Mouse (Mus musculus) cerebellum, adult 2 months (tissue): Measurements from ENCODE around the gene Fstl1. TPM values are rescaled to one million over a fixed set of nuclear protein-coding genes. Genes with fewer than 3 reads are reported as not detected.

Experiments
- DNase-seq, 2 experiments: peaks; one replicate each; pipeline ENCODE4 v3.0.0; 2021
- H3K27ac ChIP-seq: fragments of 200-500 bp; 2 replicates; pipeline ENCODE4 v1.5.1; 2012; ENCODE audit warnings: low read length, control low read depth, inconsistent platforms; ENCODE audit not compliant: insufficient read depth
- H3K27me3 ChIP-seq: fragments of 200-500 bp; 2 replicates; pipeline ENCODE4 v1.6.1; 2012; ENCODE audit warnings: inconsistent platforms, mild to moderate bottlenecking, low read length, moderate library complexity; ENCODE audit not compliant: control insufficient read depth, insufficient read depth
- H3K4me1 ChIP-seq: fragments of 200-500 bp; 2 replicates; pipeline ENCODE4 v1.6.1; 2011; ENCODE audit warnings: low read length; ENCODE audit not compliant: control insufficient read depth, insufficient read depth
- H3K4me3 ChIP-seq: fragments of 200-500 bp; replicated peaks from 2 replicates; pipeline ENCODE3; 2011; ENCODE audit warnings: mild to moderate bottlenecking, low read depth, low read length, control low read depth; ENCODE audit not compliant: insufficient read depth
- CTCF ChIP-seq: fragments of 200-500 bp; IDR thresholded peaks from 2 replicates; pipeline ENCODE4 v1.5.1; 2011; ENCODE audit warnings: low read depth, mild to moderate bottlenecking, control low read depth, low read length, moderate library complexity, borderline replicate concordance; ENCODE audit not compliant: insufficient read depth
- POLR2A ChIP-seq: fragments of 200-500 bp; IDR thresholded peaks from 2 replicates; pipeline ENCODE4 v1.6.1; 2011; ENCODE audit warnings: low read length, control low read depth, borderline replicate concordance; ENCODE audit not compliant: insufficient read depth
- WGBS: fragments of 180-500 bp; shearing (Covaris S2); methylation state at CpG from one replicate; pipeline ENCODE4 v1.1.7; 2018; 5-methylcytosine and 5-hydroxymethylcytosine counted together
- polyA plus RNA-seq: library from polyadenylated mRNA; depleted of rRNA; stranded (reverse); fragments of >200 nt; gene quantifications from 2 replicates; pipeline ENCODE4 v1.2.3, GENCODE M21; 2012

Gene Fstl1
- polyA plus RNA-seq, 1 experiment, result 35.2 TPM

DNA sequence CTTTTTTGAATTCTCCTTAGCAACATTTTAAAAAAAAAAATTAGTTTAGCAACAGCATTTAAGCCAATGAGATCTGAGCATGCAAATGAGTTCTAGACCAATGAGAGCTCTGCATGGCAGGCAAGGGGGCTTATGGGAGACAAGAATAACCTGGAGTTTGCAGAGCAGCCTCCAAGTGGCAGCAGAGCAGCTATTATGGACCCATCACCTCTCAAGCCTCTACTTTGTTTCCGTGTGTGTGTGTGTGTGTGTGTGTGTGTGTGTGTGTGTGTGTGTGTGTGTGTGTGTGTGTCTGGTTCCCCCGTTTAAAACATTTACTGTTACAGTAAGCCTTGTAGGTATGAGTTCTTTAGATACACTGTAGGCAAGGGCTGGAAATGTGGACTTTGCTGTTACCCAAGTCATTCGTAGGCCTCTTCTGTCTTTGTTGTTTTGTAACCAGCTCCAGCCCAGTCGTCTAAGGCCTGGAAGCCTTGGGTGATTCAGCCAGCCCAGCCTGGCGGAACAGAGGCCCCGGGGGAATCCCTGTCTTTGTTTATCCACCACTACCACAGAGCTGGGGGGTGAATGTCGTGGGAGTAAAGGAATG lies 37.8 kb downstream of the Fstl1 start:
- Histone ChIP-seq H3K27me3 (no peaks in the 10 kb centered on the region), H3K4me3 (no peak overlapping the region), H3K4me1 (peaks cover 5% of the 10 kb centered on the region), H3K27ac (no peak overlapping the region)
- TF ChIP-seq POLR2A, result no peak
- peak; percentile 32; the same call in 1 of the 2 replicates for TF ChIP-seq CTCF
- DNase-seq, result peak in 1 of 2 experiments; percentile 54
- WGBS, result 48% methylated on average over 7 of the region's 7 CpGs

DNA sequence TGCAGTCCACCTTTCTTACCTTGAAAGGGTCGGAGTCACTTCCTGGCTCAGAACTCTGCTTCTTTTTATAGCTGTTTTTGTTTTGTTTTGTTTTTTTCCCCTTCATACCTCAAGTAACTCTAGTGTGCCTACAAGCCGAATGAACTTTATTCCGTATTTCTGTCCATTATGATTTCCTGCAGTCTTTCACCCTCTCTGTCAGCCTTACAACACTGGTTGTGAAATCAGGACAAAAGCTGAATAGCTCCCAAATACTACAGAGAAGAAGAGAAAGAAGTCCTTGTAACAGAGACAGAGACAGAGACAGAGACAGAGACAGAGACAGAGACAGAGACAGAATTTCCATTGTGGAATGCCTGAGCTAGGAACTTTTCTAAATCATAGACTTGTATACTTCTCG lies 41.3 kb downstream of the Fstl1 start:
- TF ChIP-seq POLR2A (no peak), CTCF (no peak)
- 91% methylated on average over 4 of the region's 4 CpGs for WGBS
- no peak for DNase-seq
- Histone ChIP-seq H3K27ac (no peak overlapping the region), H3K27me3 (no peaks in the 10 kb centered on the region), H3K4me3 (no peak overlapping the region), H3K4me1 (no peaks in the 10 kb centered on the region; the same call in 1 of the 2 replicates)

DNA sequence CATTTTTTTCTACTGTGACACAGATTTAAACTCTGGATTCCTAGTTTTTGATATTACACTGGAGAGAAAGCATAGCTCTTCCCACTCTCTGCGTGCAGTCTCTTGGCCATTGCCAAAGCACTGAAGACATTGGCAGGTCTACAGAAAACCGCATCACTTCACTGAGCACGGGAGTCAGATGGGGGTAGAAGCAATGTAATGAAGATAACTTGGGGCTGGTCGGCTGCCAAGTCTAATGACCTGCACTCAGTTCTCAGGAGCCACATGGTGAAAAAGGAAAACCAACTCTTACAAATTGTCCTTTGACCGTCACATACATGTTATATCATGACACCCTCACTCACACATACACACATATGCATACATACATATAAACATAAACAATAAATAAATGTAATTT lies 47.3 kb downstream of the Fstl1 start:
- H3K4me3 ChIP-seq, result no peak overlapping the region
- H3K27me3 ChIP-seq, result no peaks in the 10 kb centered on the region
- H3K4me1 ChIP-seq, result peaks cover 6% of the 10 kb centered on the region; the same call in 1 of the 2 replicates
- TF ChIP-seq POLR2A (no peak), CTCF (no peak)
- 14% methylated on average over 5 of the region's 5 CpGs for WGBS
- no peak overlapping the region for H3K27ac ChIP-seq
- peak; percentile 74 to 88 for DNase-seq

DNA sequence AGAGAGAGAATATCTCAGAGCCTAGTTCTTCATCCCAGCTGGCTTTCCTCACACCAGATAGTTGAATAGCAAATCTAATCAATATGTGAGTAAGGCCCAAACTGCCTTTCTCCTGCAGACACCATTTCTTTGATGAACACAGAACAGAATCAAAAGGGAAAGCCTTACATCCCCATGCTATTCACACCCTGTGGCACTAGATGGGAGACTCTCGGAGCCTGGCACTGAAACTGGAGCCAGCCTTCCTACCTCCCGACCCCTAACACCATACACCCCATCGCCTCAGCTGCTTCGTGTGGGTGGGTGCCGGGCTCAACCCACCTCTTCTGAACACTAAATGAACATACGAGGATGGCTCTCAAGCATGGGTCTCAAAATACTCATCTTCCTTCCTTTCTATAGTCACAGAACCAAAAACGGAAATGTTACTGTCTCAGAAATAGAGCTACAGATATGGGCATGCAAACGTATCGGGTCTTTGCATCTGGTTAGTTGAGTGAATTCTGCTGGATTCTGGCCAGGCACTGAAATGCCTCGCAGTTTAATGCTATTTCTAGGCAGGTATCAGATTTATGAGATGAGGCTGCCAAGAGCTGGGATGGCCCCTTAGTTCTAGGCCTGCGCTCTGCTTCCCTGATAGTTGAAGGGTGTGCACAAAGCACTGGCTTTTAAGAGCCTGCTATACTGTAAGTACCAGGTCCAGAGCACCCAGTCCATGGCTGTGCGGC lies 48.3 kb downstream of the Fstl1 start:
- Histone ChIP-seq H3K27ac (no peak overlapping the region), H3K27me3 (no peaks in the 10 kb centered on the region), H3K4me1 (peaks cover 6% of the 10 kb centered on the region; the same call in 1 of the 2 replicates), H3K4me3 (no peak overlapping the region)
- TF ChIP-seq CTCF, result no peak
- TF ChIP-seq POLR2A, result no peak
- DNase-seq, result no peak
- 95% methylated on average over 12 of the region's 12 CpGs for WGBS

DNA sequence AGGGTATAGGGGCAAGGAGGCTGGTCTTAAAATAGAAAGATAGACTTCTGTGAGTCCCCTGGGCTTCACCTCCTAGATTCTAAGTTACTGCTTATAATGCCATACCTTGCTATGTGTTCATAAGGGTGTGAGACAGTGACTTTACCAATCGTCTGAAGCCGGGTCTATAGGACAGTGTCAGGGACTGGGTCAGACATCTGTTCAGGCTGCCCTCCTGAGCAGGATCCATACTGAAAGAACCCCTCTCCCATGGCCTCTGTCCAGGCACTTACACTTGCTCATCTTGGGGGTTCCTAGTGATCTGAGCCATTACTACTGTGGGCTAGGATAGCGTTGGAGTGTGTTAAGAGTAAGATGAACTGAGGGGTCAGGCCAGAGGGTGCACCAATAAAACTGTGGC lies 49.6 kb downstream of the Fstl1 start:
- Histone ChIP-seq H3K27me3 (no peaks in the 10 kb centered on the region), H3K27ac (no peak overlapping the region), H3K4me3 (no peak overlapping the region), H3K4me1 (peaks cover 6% of the 10 kb centered on the region; the same call in 1 of the 2 replicates)
- 95% methylated on average over 3 of the region's 3 CpGs for WGBS
- TF ChIP-seq POLR2A, result no peak
- TF ChIP-seq CTCF, result no peak
- no peak for DNase-seq

DNA sequence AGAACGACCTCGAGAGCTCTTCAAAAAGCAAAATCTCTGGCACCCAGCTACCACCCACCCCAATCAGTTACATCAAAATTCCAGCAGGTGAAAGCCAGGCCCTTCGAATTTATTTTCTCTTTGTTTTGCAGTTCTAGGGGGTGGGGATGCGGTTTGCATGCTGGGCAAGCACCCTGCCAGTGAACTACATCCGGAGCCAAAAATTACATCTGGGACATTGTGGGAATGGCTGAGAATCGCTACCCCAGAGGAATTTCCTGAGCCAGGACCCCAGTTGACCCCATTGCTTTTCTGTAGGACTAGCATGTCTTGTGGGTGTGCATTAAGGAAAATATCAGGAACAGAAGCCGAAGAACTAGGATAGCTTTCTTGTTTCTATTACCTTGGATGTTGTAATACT lies 54.4 kb downstream of the Fstl1 start:
- DNase-seq, result no peak
- no peaks in the 10 kb centered on the region; the same call in 1 of the 2 replicates for H3K4me1 ChIP-seq
- H3K27ac ChIP-seq, result no peak overlapping the region
- TF ChIP-seq POLR2A (no peak), CTCF (no peak)
- no peaks in the 10 kb centered on the region for H3K27me3 ChIP-seq
- H3K4me3 ChIP-seq, result no peak overlapping the region
- WGBS, result 50% methylated on average over 7 of the region's 7 CpGs

DNA sequence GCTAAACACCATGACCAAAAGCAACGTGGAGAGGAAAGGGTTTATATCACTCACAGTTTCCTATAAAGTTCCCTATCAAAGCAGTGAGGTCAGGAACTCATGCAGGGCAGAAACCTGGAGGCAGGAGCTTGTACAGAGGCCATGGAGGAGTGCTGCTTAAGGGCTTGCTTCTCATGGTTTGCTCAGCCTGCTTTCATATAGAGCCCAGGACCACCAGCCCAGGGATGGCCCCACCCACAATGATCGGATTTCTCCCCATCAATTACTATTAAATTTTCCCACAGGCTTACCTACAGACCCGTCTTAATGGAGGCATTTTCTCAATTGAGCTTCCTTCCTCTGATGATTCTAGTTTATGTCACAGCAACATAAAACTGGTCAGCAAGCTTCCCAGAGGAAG lies 60.9 kb downstream of the Fstl1 start:
- Histone ChIP-seq H3K27me3 (no peaks in the 10 kb centered on the region), H3K4me1 (no peaks in the 10 kb centered on the region; the same call in 1 of the 2 replicates), H3K27ac (no peak overlapping the region), H3K4me3 (no peak overlapping the region)
- WGBS, result 79% methylated on average over 3 of the region's 3 CpGs
- TF ChIP-seq POLR2A (no peak), CTCF (no peak)
- DNase-seq, result no peak

DNA sequence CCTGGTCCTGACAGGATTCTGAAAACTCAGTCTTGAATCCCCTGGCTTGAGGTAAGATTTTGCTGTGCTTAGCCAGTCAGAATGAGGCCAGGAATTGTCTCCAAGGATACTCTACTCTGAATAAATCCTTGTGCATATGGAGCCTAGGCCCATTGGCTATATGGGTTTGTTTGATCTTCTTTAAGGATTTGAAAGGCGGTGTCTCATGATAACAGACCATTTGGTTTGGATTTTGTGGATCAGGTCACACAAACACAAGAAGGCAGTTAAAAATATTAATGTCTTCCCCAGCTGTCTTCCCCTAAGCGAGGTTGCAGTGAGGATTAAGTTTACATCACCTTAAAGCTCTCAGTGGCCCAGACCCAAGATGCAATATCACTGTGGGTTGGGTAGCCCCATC lies 65.8 kb downstream of the Fstl1 start:
- no peak overlapping the region for H3K4me3 ChIP-seq
- no peaks in the 10 kb centered on the region for H3K27me3 ChIP-seq
- no peak for TF ChIP-seq CTCF
- TF ChIP-seq POLR2A, result no peak
- DNase-seq, result no peak
- 90% methylated on average over 2 of the region's 2 CpGs for WGBS
- H3K27ac ChIP-seq, result no peak overlapping the region
- H3K4me1 ChIP-seq, result no peaks in the 10 kb centered on the region
